In the genomic region with DNA sequence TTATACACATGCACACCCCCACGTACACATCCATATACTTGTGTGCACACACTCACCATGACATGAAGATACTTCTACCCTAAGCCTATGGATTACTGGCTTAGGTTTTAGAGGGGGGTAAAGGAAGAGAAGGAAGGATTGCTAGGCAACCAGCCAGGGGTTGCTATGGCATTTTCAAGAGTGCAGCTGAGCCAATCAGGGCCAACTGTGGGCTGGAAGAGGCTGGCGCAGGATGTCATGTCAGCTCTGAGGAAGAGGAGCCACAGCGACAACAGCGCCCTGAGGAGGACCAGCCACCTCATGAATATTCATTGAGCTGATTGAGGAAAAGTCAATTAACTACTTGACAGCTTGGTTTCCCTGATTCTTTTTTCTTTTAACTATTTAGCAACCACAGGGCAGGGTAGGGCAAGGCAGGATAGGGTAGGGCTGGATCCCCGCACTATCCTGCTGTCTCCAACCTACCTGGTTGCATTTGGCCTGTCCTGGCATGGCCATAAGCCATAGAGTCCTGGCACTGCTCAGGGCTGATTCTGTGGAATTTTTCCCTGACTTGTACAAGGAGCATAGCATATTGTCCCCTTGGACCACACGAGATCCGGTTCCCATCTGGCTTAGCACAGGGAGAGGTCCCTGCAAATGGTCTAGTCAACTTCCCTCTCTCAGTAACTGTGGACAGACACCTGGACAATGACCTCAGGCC, we compare ENCODE assay signal across 12 mouse cellular contexts. TPM values are rescaled to one million over a fixed set of nuclear protein-coding genes. Genes with fewer than 3 reads are reported as not detected.
A peak's percentile ranks its signal among the peaks of the same experiment; 100 is the strongest.
DNase-seq lines count a peak whose midpoint lies in the region; ATAC-seq and TF ChIP-seq lines count a peak whose summit lies in the region.
"Had no signal": no experiment of that assay in that cellular context is flagged by ENCODE, and none has a peak within 500 bp of the region (broad histone marks: within the 10 kb centered on the region; RNA-seq: fewer than 3 reads in every experiment).

No protein-coding gene starts in this region.

- TF ChIP-seq CTCF in hindbrain, postnatal 0 days (IDR thresholded peaks at IDR 0.05; ENCODE audit: low read depth): peak; percentile 15; the same call in 1 of the 2 replicates

- ATAC-seq in embryonic facial prominence, embryonic 14.5 days (ENCODE audit: low read depth): peak; percentile 57; the same call in 1 of the 2 replicates
- peak; percentile 93 for ATAC-seq in hindbrain, postnatal 0 days
- peak; percentile 96 for ATAC-seq in midbrain, embryonic 13.5 days
- no peak for ATAC-seq in megakaryocyte progenitor cell, adult 5-6 weeks (replicated peaks; ENCODE audit: poor library complexity)

- H3K36me3 ChIP-seq in embryonic facial prominence, embryonic 14.5 days (ENCODE audit: control insufficient read depth, insufficient read depth, low read length): no peaks in the 10 kb centered on the region
- H3K36me3 ChIP-seq in hindbrain, postnatal 0 days (ENCODE audit: insufficient read depth, low read length): no peaks in the 10 kb centered on the region
- no peaks in the 10 kb centered on the region for H3K36me3 ChIP-seq in midbrain, embryonic 13.5 days
- H3K36me3 ChIP-seq: lung, embryonic 15.5 days had no signal

- no peak overlapping the region for H3K4me3 ChIP-seq in embryonic facial prominence, embryonic 14.5 days (ENCODE audit: low read depth, low read length)
- H3K4me3 ChIP-seq in hindbrain, postnatal 0 days (ENCODE audit: low read length): no peak overlapping the region
- no peak overlapping the region for H3K4me3 ChIP-seq in midbrain, embryonic 13.5 days (replicated peaks)
- H3K4me3 ChIP-seq: lung, embryonic 15.5 days had no signal

- H3K9ac ChIP-seq in embryonic facial prominence, embryonic 14.5 days (ENCODE audit: low read depth, low read length): no peak overlapping the region
- 0 out of 2 replicates have a peak overlapping the region, but pooled peaks have one; percentile 0 for H3K9ac ChIP-seq in hindbrain, postnatal 0 days (replicated peaks; ENCODE audit: low read length)
- no peak overlapping the region for H3K9ac ChIP-seq in midbrain, embryonic 13.5 days (replicated peaks)
- H3K9ac ChIP-seq: lung, embryonic 15.5 days had no signal

- H3K9me3 ChIP-seq in embryonic facial prominence, embryonic 14.5 days (ENCODE audit: control insufficient read depth, low read length): no peaks in the 10 kb centered on the region
- no peaks in the 10 kb centered on the region for H3K9me3 ChIP-seq in hindbrain, postnatal 0 days (ENCODE audit: low read length)
- H3K9me3 ChIP-seq in midbrain, embryonic 13.5 days: no peaks in the 10 kb centered on the region
- H3K9me3 ChIP-seq: lung, embryonic 15.5 days had no signal

- no peak overlapping the region for H3K4me2 ChIP-seq in embryonic facial prominence, embryonic 14.5 days (ENCODE audit: low read depth, low read length)
- no peak overlapping the region for H3K4me2 ChIP-seq in hindbrain, postnatal 0 days (ENCODE audit: low read depth, low read length)
- H3K4me2 ChIP-seq in midbrain, embryonic 13.5 days (replicated peaks): peak overlapping the region; percentile 33
- H3K4me2 ChIP-seq: lung, embryonic 15.5 days had no signal

- no peak overlapping the region for H3K27ac ChIP-seq in embryonic facial prominence, embryonic 14.5 days (replicated peaks; ENCODE audit: low read depth, low read length)
- H3K27ac ChIP-seq in hindbrain, postnatal 0 days: peak overlapping the region; percentile 61
- peak overlapping the region; percentile 85 for H3K27ac ChIP-seq in midbrain, embryonic 13.5 days
- H3K27ac ChIP-seq: lung, embryonic 15.5 days had no signal

- 53% methylated on average over 7 of the region's 7 CpGs for whole genome bisulfite sequencing in embryonic facial prominence, embryonic 14.5 days
- 16% methylated on average over 7 of the region's 7 CpGs for WGBS in hindbrain, postnatal 0 days
- 32% methylated on average over 7 of the region's 7 CpGs for WGBS in midbrain, embryonic 13.5 days

- DNase-seq in cerebellum, adult 11-12 months: peak; percentile 82
- DNase-seq in embryonic facial prominence, embryonic 14.5 days (ENCODE audit: low spot score): no peak
- DNase-seq in hindbrain, postnatal 0 days (ENCODE audit: low spot score): peak; percentile 87
- no peak for DNase-seq in spleen, postnatal 36 days (ENCODE audit: low spot score in 2 of 2)
- DNase-seq in kidney, postnatal 36 days: no peak
- DNase-seq in gastrocnemius, adult 18-20 months (ENCODE audit: low spot score): no peak
- DNase-seq: adrenal gland, postnatal 25 days had no signal

- no peaks in the 10 kb centered on the region for H3K27me3 ChIP-seq in embryonic facial prominence, embryonic 14.5 days (replicated peaks; ENCODE audit: control insufficient read depth, insufficient read depth, low read length)
- no peaks in the 10 kb centered on the region for H3K27me3 ChIP-seq in hindbrain, postnatal 0 days (ENCODE audit: insufficient read depth, low read length)
- no peaks in the 10 kb centered on the region for H3K27me3 ChIP-seq in midbrain, embryonic 13.5 days
- H3K27me3 ChIP-seq: lung, embryonic 15.5 days had no signal

- H3K4me1 ChIP-seq in embryonic facial prominence, embryonic 14.5 days (ENCODE audit: control insufficient read depth, insufficient read depth, low read length): no peaks in the 10 kb centered on the region
- peaks cover 14% of the 10 kb centered on the region; the same call in 1 of the 2 replicates for H3K4me1 ChIP-seq in hindbrain, postnatal 0 days (ENCODE audit: insufficient read depth, low read length)
- H3K4me1 ChIP-seq in midbrain, embryonic 13.5 days (replicated peaks): peaks cover 38% of the 10 kb centered on the region
- H3K4me1 ChIP-seq: lung, embryonic 15.5 days had no signal

RNA-seq across cellular contexts. Expression of a gene that starts 41.2 kb away (rescaled TPM):
- 59.2 and 62.2 TPM in 2 replicates for polyA plus RNA-seq in embryonic facial prominence, embryonic 14.5 days (2014; fragmentation: Nextera tagmentation; extraction: Ambion mirVana)
- 32.9 and 51.8 TPM in 2 replicates for total RNA-seq in hindbrain, postnatal 0 days (2014; rRNA removed)
- 49.8 and 52.9 TPM in 2 replicates for polyA plus RNA-seq in hindbrain, postnatal 0 days (2015; fragmentation: Nextera tagmentation; extraction: Ambion mirVana)
- 37.7 and 47.2 TPM in 2 replicates for polyA plus RNA-seq in midbrain, embryonic 13.5 days (2015; fragmentation: Nextera tagmentation; extraction: Ambion mirVana)
- 69.2 and 75.6 TPM in 2 replicates for total RNA-seq in megakaryocyte progenitor cell, adult 5-6 weeks (2015)
- total RNA-seq in megakaryocyte progenitor cell, adult 5-6 weeks (2017): 27.0 and 32.9 TPM in 2 replicates
- 10 to 100 TPM; 39.9 to 41.6 TPM for total RNA-seq in gastrocnemius, adult 18-20 months (2021)

RNA-seq across cellular contexts. Expression of a gene that starts 49.3 kb away (rescaled TPM):
- polyA plus RNA-seq in embryonic facial prominence, embryonic 14.5 days (2014; fragmentation: Nextera tagmentation; extraction: Ambion mirVana): 0.17 TPM in 1 of 2 replicates, not detected in the other
- total RNA-seq in hindbrain, postnatal 0 days (2014; rRNA removed): 0.29 TPM in 1 of 2 replicates, not detected in the other
- 0.40 TPM in 2 replicates for polyA plus RNA-seq in hindbrain, postnatal 0 days (2015; fragmentation: Nextera tagmentation; extraction: Ambion mirVana)
- polyA plus RNA-seq in midbrain, embryonic 13.5 days (2015; fragmentation: Nextera tagmentation; extraction: Ambion mirVana): 0.27 and 0.55 TPM in 2 replicates
- not detected in 2 replicates for total RNA-seq in megakaryocyte progenitor cell, adult 5-6 weeks (2015)
- not detected in 2 replicates for total RNA-seq in megakaryocyte progenitor cell, adult 5-6 weeks (2017)
- not detected for total RNA-seq in gastrocnemius, adult 18-20 months (2021)
- total RNA-seq: adrenal gland, postnatal 25 days had no signal
- polyA plus RNA-seq: kidney, embryonic 14.5 days; small intestine, adult 2 months had no signal

Comparison
In these comparisons a context has a peak if more than half of its experiments do, and no peak if none do; other contexts are left out.
1. DNase-seq: peak in cerebellum, adult 11-12 months (single experiment) and hindbrain, postnatal 0 days (single experiment); none in embryonic facial prominence, embryonic 14.5 days (single experiment), spleen, postnatal 36 days (0 of 2), kidney, postnatal 36 days (0 of 2) and gastrocnemius, adult 18-20 months (single experiment).